Mouse (Mus musculus) MEL (cell line): Measurements from ENCODE around the gene Rpl36a.

Experiments
- CTCF ChIP-seq, 3 experiments: IDR thresholded peaks in 2 of 3; conservative IDR thresholded peaks in 1 of 3; 2 replicates each; pipeline ENCODE4 v1.5.1; 2011 to 2012; ENCODE audit warnings: low read length in 3 of 3, low read depth in 2 of 3, mild to moderate bottlenecking in 2 of 3, improper control_type of control experiment in 1 of 3, inconsistent platforms in 1 of 3, mixed read lengths in 1 of 3, moderate library complexity in 1 of 3; ENCODE audit not compliant: control insufficient read depth in 1 of 3, insufficient read depth in 1 of 3, poor library complexity in 1 of 3, severe bottlenecking in 1 of 3
- EP300 ChIP-seq, 2 experiments: IDR thresholded peaks; 2 replicates each; pipeline ENCODE4 v1.6.1; 2011; ENCODE audit warnings: improper control_type of control experiment in 2 of 2, low read length in 2 of 2, low read depth in 1 of 2, mild to moderate bottlenecking in 1 of 2
- ETS1 ChIP-seq: IDR thresholded peaks from 2 replicates; pipeline ENCODE4 v1.6.1; 2012; ENCODE audit warnings: low read depth, mild to moderate bottlenecking, inconsistent platforms, low read length, improper control_type of control experiment, moderate library complexity
- KAT2A ChIP-seq: conservative IDR thresholded peaks from 2 replicates; pipeline ENCODE4 v1.6.1; 2012; ENCODE audit warnings: low read depth, low read length, improper control_type of control experiment, inconsistent platforms
- NELFE ChIP-seq: IDR thresholded peaks from 2 replicates; pipeline ENCODE4 v1.6.1; 2011; ENCODE audit warnings: low read depth, low read length, improper control_type of control experiment
- POLR2A ChIP-seq, 2 experiments: IDR thresholded peaks; 2 replicates each; pipeline ENCODE4 v1.6.1; 2011 to 2012; ENCODE audit warnings: low read length in 2 of 2, mild to moderate bottlenecking in 2 of 2, control low read depth in 1 of 2, improper control_type of control experiment in 1 of 2, low read depth in 1 of 2, moderate library complexity in 1 of 2; ENCODE audit not compliant: control insufficient read depth in 1 of 2, insufficient read depth in 1 of 2, poor library complexity in 1 of 2
- POLR2AphosphoS5 ChIP-seq: IDR thresholded peaks from 2 replicates; pipeline ENCODE4 v1.6.1; 2012; ENCODE audit warnings: low read depth, borderline replicate concordance, mild to moderate bottlenecking, inconsistent platforms, low read length, moderate library complexity, mixed read lengths
- USF1 ChIP-seq: IDR thresholded peaks from 2 replicates; pipeline ENCODE4 v1.6.1; 2014; ENCODE audit warnings: low read depth, mild to moderate bottlenecking, inconsistent platforms, low read length, improper control_type of control experiment, moderate library complexity
- ZC3H11A ChIP-seq: IDR thresholded peaks from 2 replicates; pipeline ENCODE4 v1.6.1; 2012; ENCODE audit warnings: low read depth, mild to moderate bottlenecking, inconsistent platforms, low read length, improper control_type of control experiment

DNA sequence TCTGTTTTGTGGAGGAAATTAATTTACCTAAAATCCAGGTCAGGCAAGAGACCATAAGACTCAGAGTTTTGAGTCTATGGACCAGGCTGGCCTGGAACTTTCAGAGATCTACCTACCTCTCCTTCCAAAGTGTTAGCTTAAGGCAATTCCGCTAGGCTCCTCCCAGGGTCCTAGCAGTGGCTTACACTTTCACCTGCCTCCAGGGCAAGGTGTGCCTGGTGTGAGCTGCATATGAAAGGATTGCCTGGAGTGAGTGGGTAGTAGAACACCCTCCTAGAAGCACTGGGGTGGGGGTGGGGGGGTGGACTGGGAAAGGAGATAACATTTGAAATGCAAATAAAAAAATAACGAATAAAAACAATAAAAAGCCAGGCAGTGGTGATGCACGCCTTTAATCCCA lies 36.2 kb downstream of the Rpl36a start:
- TF ChIP-seq EP300 (IDR thresholded peaks at IDR 0.05; ENCODE audit: low read depth in 1 of 2, low read length in 2 of 2) (no peak), POLR2AphosphoS5 (no peak), USF1 (no peak), NELFE (no peak), POLR2A (IDR thresholded peaks at IDR 0.05; ENCODE audit: control insufficient read depth in 1 of 2, insufficient read depth in 1 of 2, low read depth in 1 of 2, low read length in 2 of 2, poor library complexity in 1 of 2) (no peak), ETS1 (no peak), CTCF (IDR thresholded peaks at IDR 0.05 in 2 of 3, conservative IDR thresholded peaks at IDR 0.05 in 1 of 3; ENCODE audit: control insufficient read depth in 1 of 3, insufficient read depth in 1 of 3, low read depth in 2 of 3, low read length in 3 of 3, poor library complexity in 1 of 3, severe bottlenecking in 1 of 3) (no peak), KAT2A (no peak), ZC3H11A (no peak)
